Mouse (Mus musculus) midbrain, embryonic 14.5 days (tissue): ENCODE measurements around the gene Bag3. TPM values are rescaled to one million over a fixed set of nuclear protein-coding genes. Genes with fewer than 3 reads are reported as not detected.

ENCODE experiments used
- ATAC-seq: fragments of 200-750 bp; cut with Nextera tagmentation; 2 replicates; pipeline ENCODE4 v1.8.0; 2017; ENCODE audit warnings: moderate number of reproducible peaks, moderate library complexity; ENCODE audit not compliant: low FRiP score, low TSS enrichment
- DNase-seq: peaks from one replicate; pipeline ENCODE4 v3.0.0-alpha.2; 2015
- H3K27ac ChIP-seq: fragments of 300-500 bp; sonication (generic); replicated peaks from 2 replicates; pipeline ENCODE4 v1.5.1; 2014; ENCODE audit warnings: mild to moderate bottlenecking, low read depth, low read length, moderate library complexity
- H3K27me3 ChIP-seq: fragments of 300-500 bp; sonication (generic); 2 replicates; pipeline ENCODE4 v1.6.1; 2014; ENCODE audit warnings: low read length, control low read depth, mixed read lengths; ENCODE audit not compliant: control insufficient read depth, insufficient read depth
- H3K36me3 ChIP-seq: fragments of 300-500 bp; sonication (generic); 2 replicates; pipeline ENCODE4 v1.6.1; 2014; ENCODE audit warnings: low read length, control low read depth; ENCODE audit not compliant: control insufficient read depth, insufficient read depth
- H3K4me1 ChIP-seq: fragments of 300-500 bp; sonication (generic); 2 replicates; pipeline ENCODE4 v1.6.1; 2014; ENCODE audit warnings: mild to moderate bottlenecking, antibody characterized with exemption, low read length, control low read depth; ENCODE audit not compliant: control insufficient read depth, insufficient read depth
- H3K4me2 ChIP-seq: fragments of 300-500 bp; sonication (generic); 2 replicates; pipeline ENCODE4 v1.6.1; 2014; ENCODE audit warnings: mild to moderate bottlenecking, low read length, moderate library complexity
- H3K4me3 ChIP-seq: fragments of 300-500 bp; sonication (generic); replicated peaks from 2 replicates; pipeline ENCODE4 v1.5.1; 2014; ENCODE audit warnings: low read depth, low read length
- H3K9ac ChIP-seq: fragments of 300-500 bp; sonication (generic); replicated peaks from 2 replicates; pipeline ENCODE4 v1.6.1; 2014; ENCODE audit warnings: mild to moderate bottlenecking, low read length, moderate library complexity
- H3K9me3 ChIP-seq: fragments of 300-500 bp; sonication (generic); 2 replicates; pipeline ENCODE4 v1.6.1; 2016; ENCODE audit warnings: low read length, control low read depth, mixed read lengths; ENCODE audit not compliant: control insufficient read depth
- WGBS: fragments of 180-500 bp; shearing (Covaris S2); extraction: QIAGEN DNeasy Blood & Tissue Kit; methylation state at CpG from one replicate; pipeline ENCODE4 v1.1.7; 2014; 5-methylcytosine and 5-hydroxymethylcytosine counted together
- polyA plus RNA-seq: library from polyadenylated mRNA; unstranded; fragments of >200 nt; fragmentation: Nextera tagmentation; extraction: Ambion mirVana; gene quantifications from 2 replicates; pipeline ENCODE4 v1.2.1, GENCODE M21; 2014

Gene Bag3
- polyA plus RNA-seq, 1 experiment from 2014 or later = 1.7 TPM

DNA sequence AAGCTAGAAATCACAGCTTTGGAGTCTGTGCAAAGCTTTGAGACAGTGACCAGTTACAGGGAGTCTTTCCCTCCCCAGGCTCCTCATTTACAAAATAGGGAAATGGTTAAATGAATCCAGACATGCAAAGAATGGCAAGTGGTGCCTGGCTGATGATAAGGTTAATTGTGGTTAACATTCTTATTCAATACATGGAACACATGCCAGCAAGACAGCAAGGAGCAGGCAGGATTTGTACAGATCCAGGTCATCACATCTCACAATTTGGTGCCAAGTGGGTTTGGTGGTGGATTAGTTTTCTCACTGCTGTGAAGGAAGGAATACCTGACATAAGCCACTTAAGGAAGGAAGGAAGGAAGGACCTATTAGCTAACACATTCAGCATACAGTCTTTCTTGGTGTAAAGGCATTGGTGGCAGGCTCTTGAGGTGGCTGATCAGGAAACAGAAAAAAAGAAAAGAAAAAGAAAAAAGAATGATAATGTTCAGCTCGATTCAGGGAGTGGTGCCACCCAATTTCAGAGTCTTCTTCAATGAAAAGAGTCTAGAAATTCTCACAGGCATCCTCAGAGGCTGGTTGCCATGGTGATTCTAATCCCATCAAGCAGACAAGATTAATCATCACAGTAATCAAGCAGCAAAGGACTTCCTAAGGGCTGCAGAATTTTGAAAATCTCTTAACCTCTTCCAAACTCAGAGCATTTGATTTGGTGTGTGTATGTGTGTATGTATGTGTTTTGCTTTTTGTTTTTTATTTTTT, 27.1 kb downstream of the Bag3 start:
- no peak for ATAC-seq
- WGBS = 3% methylated on average over 1 of the region's 1 CpGs
- Histone ChIP-seq H3K4me1 (peaks cover 34% of the 10 kb centered on the region), H3K27ac (peak overlapping the region; percentile 77), H3K9me3 (no peaks in the 10 kb centered on the region), H3K4me3 (no peak overlapping the region), H3K4me2 (peak overlapping the region; percentile 5; the same call in 1 of the 2 replicates), H3K9ac (no peak overlapping the region), H3K27me3 (no peaks in the 10 kb centered on the region), H3K36me3 (no peaks in the 10 kb centered on the region)
- peak; percentile 85 for DNase-seq

DNA sequence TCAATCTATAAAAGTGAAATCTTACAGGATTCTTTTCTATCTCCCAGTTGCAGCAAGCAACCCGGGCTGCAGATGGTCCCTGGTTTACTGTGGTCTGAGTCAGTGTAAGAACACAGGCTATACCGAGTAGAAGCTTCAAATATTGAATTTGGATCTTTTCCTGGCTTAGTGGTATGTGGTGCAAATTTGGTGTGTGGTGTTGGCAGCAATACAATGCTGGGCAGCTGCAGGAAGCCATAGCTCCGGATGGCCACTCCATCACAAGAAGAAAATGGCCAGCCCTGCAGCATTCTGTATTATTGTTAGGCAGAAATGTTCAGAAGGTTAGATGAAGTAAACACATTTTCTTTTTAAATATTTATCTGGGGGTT, 27.7 kb downstream of the Bag3 start:
- DNase-seq (peak; percentile 44), ATAC-seq (no peak)
- Histone ChIP-seq H3K27me3 (no peaks in the 10 kb centered on the region), H3K9ac (no peak overlapping the region), H3K9me3 (no peaks in the 10 kb centered on the region), H3K4me2 (peak overlapping the region; percentile 5; the same call in 1 of the 2 replicates), H3K27ac (peak overlapping the region; percentile 77), H3K36me3 (no peaks in the 10 kb centered on the region), H3K4me3 (no peak overlapping the region), H3K4me1 (peaks cover 34% of the 10 kb centered on the region)
- WGBS = 15% methylated on average over 3 of the region's 3 CpGs

DNA sequence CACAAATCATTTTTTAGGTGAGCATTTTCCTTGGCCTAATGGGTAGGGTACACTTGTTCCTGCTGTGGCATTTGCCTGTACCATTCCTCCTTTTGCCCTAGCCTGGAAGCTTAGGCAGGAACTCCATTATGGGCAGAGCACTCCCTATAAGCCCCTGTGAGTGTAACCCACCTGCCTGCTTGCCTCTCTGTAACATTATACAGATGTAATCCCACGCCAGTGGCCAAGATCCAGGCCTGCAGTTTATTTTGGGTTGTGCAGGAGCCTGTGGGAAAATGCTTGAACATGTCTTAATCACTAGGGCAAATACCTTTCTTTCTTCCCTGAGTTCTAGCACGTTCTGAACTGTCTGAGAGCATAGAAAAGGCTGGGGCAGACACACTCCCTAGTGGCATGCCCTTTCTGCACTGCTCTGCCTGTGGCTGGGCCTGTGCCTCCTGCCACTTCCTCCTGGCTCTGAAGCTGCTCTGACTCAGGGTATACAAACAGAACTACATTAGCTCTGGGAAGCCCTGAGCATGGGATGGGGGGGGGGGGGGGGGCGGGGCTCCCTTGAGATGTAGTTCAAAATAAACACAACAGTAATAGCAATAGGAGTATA, 29.8 kb downstream of the Bag3 start:
- WGBS = 42% methylated on average over 3 of the region's 3 CpGs
- no peak overlapping the region for H3K27ac ChIP-seq
- DNase-seq = no peak
- no peaks in the 10 kb centered on the region for H3K27me3 ChIP-seq
- ATAC-seq = no peak
- no peaks in the 10 kb centered on the region for H3K36me3 ChIP-seq
- no peak overlapping the region for H3K9ac ChIP-seq
- no peaks in the 10 kb centered on the region for H3K9me3 ChIP-seq
- H3K4me1 ChIP-seq = peaks cover 34% of the 10 kb centered on the region
- no peak overlapping the region for H3K4me3 ChIP-seq
- no peak overlapping the region for H3K4me2 ChIP-seq

DNA sequence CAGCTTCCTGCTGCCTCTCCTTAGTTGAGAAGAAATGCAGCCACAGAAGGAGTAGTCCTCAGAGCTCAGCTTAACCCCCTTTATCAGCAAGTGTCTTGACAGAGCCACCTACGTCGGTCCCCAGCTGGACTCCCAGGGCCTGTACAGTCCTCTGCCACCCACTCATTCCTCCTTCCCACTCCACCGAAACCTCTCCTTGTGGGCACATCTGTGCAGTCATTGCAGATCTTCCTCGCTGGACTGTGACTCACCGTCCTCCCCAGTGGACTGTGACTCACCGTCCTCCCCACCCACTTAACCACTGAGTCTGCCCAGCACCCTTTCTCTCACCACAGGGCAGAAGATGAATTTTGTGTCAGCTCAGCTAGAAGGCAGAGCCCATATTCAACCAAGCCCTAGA, 31.1 kb downstream of the Bag3 start:
- Histone ChIP-seq H3K4me2 (no peak overlapping the region), H3K27me3 (no peaks in the 10 kb centered on the region), H3K9ac (no peak overlapping the region), H3K4me3 (no peak overlapping the region), H3K36me3 (no peaks in the 10 kb centered on the region), H3K9me3 (no peaks in the 10 kb centered on the region), H3K4me1 (peaks cover 29% of the 10 kb centered on the region), H3K27ac (no peak overlapping the region)
- ATAC-seq (no peak), DNase-seq (no peak)
- 87% methylated on average over 6 of the region's 6 CpGs for WGBS

DNA sequence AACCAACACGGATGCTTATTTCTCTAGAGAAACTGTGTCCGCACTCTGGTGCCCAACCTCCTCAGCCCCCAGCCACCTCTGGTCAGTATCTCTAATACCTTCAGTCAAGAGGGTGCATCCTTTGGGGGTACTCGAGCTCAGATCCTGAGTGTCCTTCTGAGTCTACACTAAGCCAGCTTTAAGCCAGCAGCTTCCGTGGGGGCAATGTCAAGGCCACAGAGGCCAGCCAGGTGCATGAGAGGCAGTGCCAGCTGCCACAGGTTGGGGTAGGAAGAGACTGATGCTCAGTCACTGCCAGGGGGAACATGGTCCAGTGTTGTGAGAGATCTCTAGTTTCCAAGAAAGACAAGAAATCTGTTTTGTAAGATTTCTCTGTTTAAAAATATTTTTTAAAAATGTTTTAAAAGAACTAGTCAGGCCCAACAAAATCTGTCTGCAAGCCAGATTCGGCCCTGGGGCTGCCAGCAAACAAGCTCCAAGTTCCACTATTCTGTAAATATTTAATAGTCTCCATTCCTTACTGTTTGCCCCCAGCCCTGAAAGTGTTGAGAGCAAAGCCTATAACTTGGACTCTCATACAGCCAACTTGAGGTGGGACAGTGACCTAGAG, 31.8 kb downstream of the Bag3 start:
- no peaks in the 10 kb centered on the region for H3K36me3 ChIP-seq
- H3K4me2 ChIP-seq = no peak overlapping the region
- H3K4me1 ChIP-seq = peaks cover 22% of the 10 kb centered on the region
- H3K9me3 ChIP-seq = no peaks in the 10 kb centered on the region
- H3K4me3 ChIP-seq = no peak overlapping the region
- no peak for ATAC-seq
- no peaks in the 10 kb centered on the region for H3K27me3 ChIP-seq
- H3K27ac ChIP-seq = no peak overlapping the region
- WGBS = 87% methylated on average over 5 of the region's 5 CpGs
- no peak overlapping the region for H3K9ac ChIP-seq
- no peak for DNase-seq

DNA sequence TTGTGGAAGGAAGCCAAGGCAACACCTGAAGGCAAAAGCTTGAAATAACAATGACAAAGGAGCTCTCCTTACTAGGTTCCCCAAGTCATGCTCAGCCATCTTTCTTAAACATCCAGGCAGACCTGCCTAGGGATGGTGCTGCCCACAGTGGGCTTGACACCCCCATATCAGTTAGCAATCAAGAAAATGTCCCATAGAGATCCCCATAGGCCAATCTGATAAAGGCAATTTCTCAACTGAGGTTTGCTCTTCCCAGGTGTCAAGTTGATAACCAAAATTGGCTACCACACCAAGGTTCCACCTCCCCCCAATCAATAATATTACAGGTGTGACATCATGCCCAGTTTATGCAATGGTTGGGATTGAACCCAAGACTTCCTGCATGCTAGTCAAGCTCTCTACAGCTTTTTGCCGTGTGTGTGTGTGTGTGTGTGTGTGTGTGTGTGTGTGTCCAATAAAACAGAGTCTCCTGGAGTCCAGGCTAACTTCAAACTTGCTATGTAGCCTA, 33.6 kb downstream of the Bag3 start:
- Histone ChIP-seq H3K9me3 (no peaks in the 10 kb centered on the region), H3K4me1 (0 out of 2 replicates have a peak, but pooled peaks cover 4% of the 10 kb centered on the region), H3K4me2 (no peak overlapping the region), H3K36me3 (no peaks in the 10 kb centered on the region), H3K4me3 (no peak overlapping the region), H3K27ac (no peak overlapping the region), H3K27me3 (no peaks in the 10 kb centered on the region), H3K9ac (no peak overlapping the region)
- DNase-seq = no peak
- ATAC-seq = no peak
- 86% methylated on average over 1 of the region's 1 CpGs for WGBS

DNA sequence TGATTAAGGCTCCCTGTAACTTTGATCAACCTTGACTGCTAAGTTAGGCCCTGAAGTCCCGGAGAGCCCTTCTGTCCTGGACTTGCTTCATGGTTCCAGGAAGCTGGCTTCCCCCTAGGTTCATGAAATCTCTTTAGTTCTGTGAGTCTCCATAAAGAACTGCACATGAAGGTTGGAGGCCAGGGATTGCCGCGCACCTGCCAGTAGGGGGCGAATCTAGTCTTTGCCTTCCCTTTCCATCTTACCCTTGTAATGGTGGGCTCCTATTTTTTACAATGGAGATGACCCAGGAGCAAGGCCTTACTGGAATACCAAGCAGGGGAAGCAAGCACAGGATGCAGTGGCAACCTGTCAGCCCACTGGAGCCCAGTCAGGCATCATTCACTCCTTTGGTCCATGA, 40.0 kb downstream of the Bag3 start:
- Histone ChIP-seq H3K27ac (no peak overlapping the region), H3K9ac (no peak overlapping the region), H3K4me3 (no peak overlapping the region), H3K4me1 (no peaks in the 10 kb centered on the region), H3K27me3 (no peaks in the 10 kb centered on the region), H3K4me2 (no peak overlapping the region), H3K36me3 (no peaks in the 10 kb centered on the region), H3K9me3 (no peaks in the 10 kb centered on the region)
- DNase-seq = peak; percentile 39
- no peak for ATAC-seq
- WGBS = 44% methylated on average over 4 of the region's 4 CpGs

DNA sequence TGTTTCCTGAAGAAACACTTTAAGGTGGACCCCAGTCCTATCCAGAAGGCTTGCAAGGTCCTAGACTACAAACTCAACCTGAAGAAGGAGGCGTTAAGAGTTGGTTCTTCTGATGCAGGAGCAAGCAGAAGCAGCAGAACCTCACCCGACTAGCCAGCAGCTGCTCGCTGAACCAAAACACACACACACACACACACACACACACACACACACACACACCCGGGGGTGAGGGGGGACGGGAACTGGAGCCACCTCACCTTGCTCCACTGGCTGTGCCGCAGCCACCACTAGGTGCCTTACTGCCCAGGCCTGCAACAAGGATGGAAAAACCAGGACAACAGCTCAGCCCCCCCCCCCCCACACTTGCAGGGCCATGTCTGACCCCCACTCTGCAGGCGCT, 42.9 kb downstream of the Bag3 start:
- DNase-seq (no peak), ATAC-seq (no peak)
- 79% methylated on average over 7 of the region's 7 CpGs for WGBS
- H3K27me3 ChIP-seq = no peaks in the 10 kb centered on the region
- H3K9ac ChIP-seq = no peak overlapping the region
- H3K27ac ChIP-seq = no peak overlapping the region
- H3K9me3 ChIP-seq = no peaks in the 10 kb centered on the region
- H3K36me3 ChIP-seq = no peaks in the 10 kb centered on the region
- no peak overlapping the region for H3K4me2 ChIP-seq
- H3K4me1 ChIP-seq = no peaks in the 10 kb centered on the region
- no peak overlapping the region for H3K4me3 ChIP-seq
